Mouse (Mus musculus): ENCODE results near the gene 9330182L06Rik. TPM values are rescaled to one million over a fixed set of nuclear protein-coding genes. Genes with fewer than 3 reads are reported as not detected.

Gene 9330182L06Rik
- not detected for polyA plus RNA-seq (2017; shearing (Covaris generic))

GRCm38 (mm10) chr5:9265586-9266279 is at the start of gene 9330182L06Rik:
Gene 9330182L06Rik (plus strand): TSS chr5:9266118.

Other genes with a start within 250 kb of the 9330182L06Rik start
- 28.0 TPM for gene Tmem243, start 165.4 kb upstream of the 9330182L06Rik start, polyA plus RNA-seq (2017; shearing (Covaris generic))
- 110 TPM for gene Dmtf1, start 104.3 kb upstream of the 9330182L06Rik start, polyA plus RNA-seq (2017; shearing (Covaris generic))

All from CD4-positive, CD25-positive, alpha-beta regulatory T cell, adult 9 weeks (primary cell).